Mouse (Mus musculus) stomach, adult 2 months (tissue): ENCODE results near the gene Zfp628. TPM values are rescaled to one million over a fixed set of nuclear protein-coding genes. Genes with fewer than 3 reads are reported as not detected.

ENCODE experiments used
- polyA plus RNA-seq: library from polyadenylated mRNA; depleted of rRNA; stranded (reverse); fragments of >200 nt; gene quantifications from 2 replicates; pipeline ENCODE4 v1.2.3, GENCODE M21; 2012; rRNA removed

Gene Zfp628
- polyA plus RNA-seq, result 13.0 and 16.4 TPM in 2 replicates

GRCm38 (mm10) chr7:4915007-4915665, at the start of gene Zfp628:
Gene Zfp628 (plus strand): TSS chr7:4915217.

GRCm38 (mm10) chr7:4870133-4870532, 44.9 kb upstream of the Zfp628 start, which contains the start of gene Isoc2b:
Gene Isoc2b (minus strand): TSS chr7:4870258.

GRCm38 (mm10) chr7:4876753-4877221, 38.2 kb upstream of the Zfp628 start, which contains the start of gene Isoc2a:
Gene Isoc2a (plus strand): TSS chr7:4877153.

GRCm38 (mm10) chr7:4906466-4906950, 8.5 kb upstream of the Zfp628 start, which contains the start of gene Gm36210:
Gene Gm36210 (minus strand): TSS chr7:4906516.

DNA sequence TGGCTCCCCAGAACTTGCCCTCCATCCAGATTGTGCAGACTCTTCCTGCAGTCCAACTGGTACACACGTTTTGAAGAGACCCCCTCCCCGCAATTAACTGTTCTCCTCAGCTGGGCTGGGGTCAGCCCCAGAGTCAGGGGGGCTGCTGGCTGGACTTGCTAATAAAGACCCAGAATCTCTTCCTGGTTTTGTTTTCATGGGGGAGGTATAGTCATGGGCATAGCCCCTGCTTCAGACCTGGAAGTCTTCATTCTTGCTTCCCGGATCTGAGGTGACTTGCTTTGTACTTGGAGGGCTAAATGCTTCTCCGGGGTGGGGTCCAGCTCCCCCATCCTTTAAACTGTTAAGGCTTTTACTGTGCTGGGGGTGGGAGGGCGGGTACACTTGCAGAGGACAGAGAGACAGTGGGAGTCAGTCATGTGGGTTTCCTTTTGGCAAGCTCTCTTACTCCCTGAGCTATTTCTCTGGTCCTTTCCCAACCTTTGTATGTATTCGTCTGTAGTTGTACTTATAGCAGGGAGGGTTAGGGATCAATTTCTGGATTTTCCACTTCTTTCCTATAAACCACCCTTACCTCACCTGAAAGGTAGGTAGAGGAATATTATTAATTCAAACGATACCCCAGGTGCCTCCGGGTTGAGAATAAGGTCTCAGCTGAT, 6.9 kb downstream of the Zfp628 start, which contains the start of gene Nat14:
Gene Nat14 (plus strand): TSS at position 205 of the 659 bp plus-strand sequence.

GRCm38 (mm10) chr7:4925441-4926381, 10.7 kb downstream of the Zfp628 start, which contains the start of gene Ssc5d:
Gene Ssc5d (plus strand): TSS chr7:4925785.

DNA sequence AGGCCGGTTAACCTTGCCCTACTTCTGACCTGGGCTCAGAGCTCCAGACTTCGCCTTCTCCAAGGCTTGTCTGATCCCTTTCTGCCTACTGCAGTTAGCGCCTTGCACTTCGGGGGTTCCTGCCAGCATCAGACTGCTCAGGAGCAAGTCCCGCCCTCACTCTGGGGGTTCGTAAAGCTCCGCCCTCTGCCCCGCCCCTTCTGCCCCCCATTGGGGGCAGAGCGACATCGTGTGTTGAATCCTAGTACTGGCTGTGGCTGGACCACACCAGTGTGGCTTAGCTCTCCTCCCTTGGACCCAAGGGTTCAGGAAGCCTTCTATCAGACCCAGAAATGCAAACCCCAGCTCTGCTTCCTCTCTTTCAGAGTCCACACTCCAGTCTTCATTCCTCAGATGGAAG, 49.3 kb downstream of the Zfp628 start, which contains the start of gene Sbk2:
Gene Sbk2 (minus strand): TSS at position 135 of the 400 bp plus-strand sequence.

GRCm38 (mm10) chr7:4971068-4971467, 56.1 kb downstream of the Zfp628 start, which contains the start of gene Sbk3:
Gene Sbk3 (minus strand): TSS chr7:4971168.

Other genes starting within 250 kb of the Zfp628 start
- 29.1 and 32.0 TPM in 2 replicates for gene Hspbp1, start 230.1 kb upstream of the Zfp628 start, polyA plus RNA-seq
- 2.5 and 3.5 TPM in 2 replicates for gene Brsk1, start 224.6 kb upstream of the Zfp628 start, polyA plus RNA-seq
- gene Tmem150b, start 190.0 kb upstream of the Zfp628 start, polyA plus RNA-seq, result 15.3 and 16.5 TPM in 2 replicates
- gene Kmt5c, start 175.1 kb upstream of the Zfp628 start, polyA plus RNA-seq, result 98.9 and 123 TPM in 2 replicates
- 7.0 and 10.5 TPM in 2 replicates for gene Cox6b2, start 162.1 kb upstream of the Zfp628 start, polyA plus RNA-seq
- gene Fam71e2, start 143.9 kb upstream of the Zfp628 start, polyA plus RNA-seq, result not detected in 2 replicates
- 0.12 and 0.42 TPM in 2 replicates for gene Il11, start 132.4 kb upstream of the Zfp628 start, polyA plus RNA-seq
- gene Tmem190, start 132.3 kb upstream of the Zfp628 start, polyA plus RNA-seq, result not detected in 2 replicates
- 157 and 379 TPM in 2 replicates for gene Tmem238, start 125.6 kb upstream of the Zfp628 start, polyA plus RNA-seq
- 174 and 224 TPM in 2 replicates for gene Rpl28, start 122.3 kb upstream of the Zfp628 start, polyA plus RNA-seq
- 106 and 114 TPM in 2 replicates for gene Ube2s, start 102.6 kb upstream of the Zfp628 start, polyA plus RNA-seq
- gene Shisa7, start 70.5 kb upstream of the Zfp628 start, polyA plus RNA-seq, result 0.68 and 1.5 TPM in 2 replicates
- 17.4 and 25.7 TPM in 2 replicates for gene Isoc2b, start 45.0 kb upstream of the Zfp628 start, polyA plus RNA-seq
- gene Isoc2a, start 38.1 kb upstream of the Zfp628 start, polyA plus RNA-seq, result 12.8 and 15.9 TPM in 2 replicates
- gene Gm36210, start 8.7 kb upstream of the Zfp628 start, polyA plus RNA-seq, result 0.05 TPM in 1 of 2 replicates, not detected in the other
- gene Nat14, start 6.8 kb downstream of the Zfp628 start, polyA plus RNA-seq, result 5.5 and 7.6 TPM in 2 replicates
- gene Ssc5d, start 10.6 kb downstream of the Zfp628 start, polyA plus RNA-seq, result 4.7 and 6.8 TPM in 2 replicates
- 4.1 and 12.6 TPM in 2 replicates for gene Sbk2, start 49.2 kb downstream of the Zfp628 start, polyA plus RNA-seq
- gene Sbk3, start 56.0 kb downstream of the Zfp628 start, polyA plus RNA-seq, result 0.12 and 0.40 TPM in 2 replicates
- 58.0 and 73.6 TPM in 2 replicates for gene Zfp579, start 80.9 kb downstream of the Zfp628 start, polyA plus RNA-seq
- 21.3 and 34.0 TPM in 2 replicates for gene Zfp524, start 99.2 kb downstream of the Zfp628 start, polyA plus RNA-seq
- gene Fiz1, start 99.5 kb downstream of the Zfp628 start, polyA plus RNA-seq, result 13.2 and 13.7 TPM in 2 replicates
- gene Gm44973, start 100.3 kb downstream of the Zfp628 start, polyA plus RNA-seq, result 0.17 TPM in 1 of 2 replicates, not detected in the other
- gene Zfp865, start 105.2 kb downstream of the Zfp628 start, polyA plus RNA-seq, result 16.3 and 18.3 TPM in 2 replicates
- gene Ccdc106, start 105.3 kb downstream of the Zfp628 start, polyA plus RNA-seq, result 2.9 and 4.2 TPM in 2 replicates
- not detected in 2 replicates for gene 4632433K11Rik, start 118.9 kb downstream of the Zfp628 start, polyA plus RNA-seq
- gene Zfp784, start 123.2 kb downstream of the Zfp628 start, polyA plus RNA-seq, result 2.6 and 2.8 TPM in 2 replicates
- gene Zfp580, start 136.3 kb downstream of the Zfp628 start, polyA plus RNA-seq, result 13.4 and 37.9 TPM in 2 replicates
- 49.3 and 66.5 TPM in 2 replicates for gene U2af2, start 146.9 kb downstream of the Zfp628 start, polyA plus RNA-seq
- 186 and 241 TPM in 2 replicates for gene Epn1, start 165.0 kb downstream of the Zfp628 start, polyA plus RNA-seq
- not detected in 2 replicates for gene Rfpl4, start 201.7 kb downstream of the Zfp628 start, polyA plus RNA-seq
- not detected in 2 replicates for gene Rasl2-9, start 210.7 kb downstream of the Zfp628 start, polyA plus RNA-seq
- not detected in 2 replicates for gene Vmn1r55, start 234.5 kb downstream of the Zfp628 start, polyA plus RNA-seq